Mouse (Mus musculus) liver, postnatal 0 days (tissue): Measurements from ENCODE around the gene Ufc1. TPM values are rescaled to one million over a fixed set of nuclear protein-coding genes. Genes with fewer than 3 reads are reported as not detected.
A peak's percentile ranks its signal among the peaks of the same experiment; 100 is the strongest.

ENCODE experiments used
- ATAC-seq: fragments of 200-750 bp; cut with Nextera tagmentation; 2 replicates; pipeline ENCODE4 v1.8.0; 2017; ENCODE audit warnings: mild to moderate bottlenecking, moderate library complexity
- DNase-seq: peaks from one replicate; pipeline ENCODE4 v3.0.0-alpha.2; 2016
- H3K27ac ChIP-seq: fragments of 300-500 bp; sonication (generic); 2 replicates; pipeline ENCODE4 v1.5.1; 2014; ENCODE audit warnings: antibody characterized with exemption, moderate library complexity, mild to moderate bottlenecking, low read depth
- H3K27me3 ChIP-seq: fragments of 300-500 bp; sonication (generic); 2 replicates; pipeline ENCODE4 v1.6.1; 2014; ENCODE audit warnings: low read length, control low read depth, mixed read lengths; ENCODE audit not compliant: insufficient read depth
- H3K36me3 ChIP-seq: fragments of 300-500 bp; sonication (generic); replicated peaks from 2 replicates; pipeline ENCODE4 v1.6.1; 2014; ENCODE audit warnings: mild to moderate bottlenecking, control low read depth, low read length, moderate library complexity, mixed read lengths; ENCODE audit not compliant: insufficient read depth
- H3K4me1 ChIP-seq: fragments of 300-500 bp; sonication (generic); 2 replicates; pipeline ENCODE4 v1.6.1; 2014; ENCODE audit warnings: antibody characterized with exemption, mild to moderate bottlenecking, control low read depth; ENCODE audit not compliant: insufficient read depth
- H3K4me2 ChIP-seq: fragments of 300-500 bp; sonication (generic); 2 replicates; pipeline ENCODE4 v1.6.1; 2014; ENCODE audit warnings: low read depth, mild to moderate bottlenecking, low read length, moderate library complexity, mixed read lengths
- H3K4me3 ChIP-seq: fragments of 300-500 bp; sonication (generic); 2 replicates; pipeline ENCODE4 v1.5.1; 2014; ENCODE audit warnings: low read depth, low read length
- H3K9ac ChIP-seq: fragments of 300-500 bp; sonication (generic); replicated peaks from 2 replicates; pipeline ENCODE4 v1.6.1; 2014; ENCODE audit warnings: mild to moderate bottlenecking, moderate library complexity
- H3K9me3 ChIP-seq: fragments of 300-500 bp; sonication (generic); 2 replicates; pipeline ENCODE4 v1.6.1; 2016; ENCODE audit warnings: mild to moderate bottlenecking, control low read depth, low read length, mixed read lengths
- CTCF ChIP-seq: sonication (generic); IDR thresholded peaks from 2 replicates; pipeline ENCODE4 v1.5.1; 2016; ENCODE audit warnings: antibody characterized with exemption, low read depth
- EP300 ChIP-seq: IDR thresholded peaks from 2 replicates; pipeline ENCODE4 v1.6.1; 2016; ENCODE audit warnings: antibody characterized with exemption, low read depth, mild to moderate bottlenecking
- WGBS: fragments of 180-500 bp; shearing (Covaris S2); extraction: QIAGEN DNeasy Blood & Tissue Kit; methylation state at CpG from one replicate; pipeline ENCODE4 v1.1.7; 2014; ENCODE audit not compliant: insufficient replicate concordance; 5-methylcytosine and 5-hydroxymethylcytosine counted together
- polyA plus RNA-seq: library from polyadenylated mRNA; unstranded; fragments of >200 nt; fragmentation: Nextera tagmentation; extraction: Ambion mirVana; gene quantifications from 2 replicates; pipeline ENCODE4 v1.2.1, GENCODE M21; 2015

The Ufc1 gene
- polyA plus RNA-seq, 1 experiment from 2014 or later: 59.6 TPM

DNA sequence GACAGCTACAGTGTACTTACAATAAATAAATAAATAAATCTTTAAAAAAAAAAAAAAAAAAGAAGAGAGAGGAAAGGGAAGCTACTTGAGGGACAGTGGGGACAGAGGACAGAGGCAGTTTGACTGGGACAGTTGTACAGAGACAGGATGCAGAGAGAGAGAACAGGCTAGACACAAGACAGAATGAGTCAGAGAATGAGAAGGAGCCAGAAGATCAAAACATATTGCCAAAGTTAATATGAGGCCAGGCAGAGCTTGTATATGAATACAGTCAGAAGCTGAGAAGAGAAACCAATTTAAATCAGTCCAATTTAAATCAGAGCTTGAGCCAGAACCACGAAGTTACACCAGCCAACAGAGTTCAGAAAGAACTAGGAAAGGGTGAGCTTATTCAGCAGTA, 26.5 kb downstream of the Ufc1 start:
- H3K4me3 ChIP-seq: no peak overlapping the region
- DNase-seq (no peak), ATAC-seq (no peak)
- peaks cover 5% of the 10 kb centered on the region for H3K36me3 ChIP-seq
- no peaks in the 10 kb centered on the region for H3K27me3 ChIP-seq
- H3K27ac ChIP-seq: no peak overlapping the region
- 57% methylated on average over 1 of the region's 1 CpGs for WGBS
- H3K4me1 ChIP-seq: peaks cover 21% of the 10 kb centered on the region
- no peak overlapping the region for H3K4me2 ChIP-seq
- no peak for TF ChIP-seq EP300
- no peak for TF ChIP-seq CTCF
- no peak overlapping the region for H3K9ac ChIP-seq
- H3K9me3 ChIP-seq: no peaks in the 10 kb centered on the region

DNA sequence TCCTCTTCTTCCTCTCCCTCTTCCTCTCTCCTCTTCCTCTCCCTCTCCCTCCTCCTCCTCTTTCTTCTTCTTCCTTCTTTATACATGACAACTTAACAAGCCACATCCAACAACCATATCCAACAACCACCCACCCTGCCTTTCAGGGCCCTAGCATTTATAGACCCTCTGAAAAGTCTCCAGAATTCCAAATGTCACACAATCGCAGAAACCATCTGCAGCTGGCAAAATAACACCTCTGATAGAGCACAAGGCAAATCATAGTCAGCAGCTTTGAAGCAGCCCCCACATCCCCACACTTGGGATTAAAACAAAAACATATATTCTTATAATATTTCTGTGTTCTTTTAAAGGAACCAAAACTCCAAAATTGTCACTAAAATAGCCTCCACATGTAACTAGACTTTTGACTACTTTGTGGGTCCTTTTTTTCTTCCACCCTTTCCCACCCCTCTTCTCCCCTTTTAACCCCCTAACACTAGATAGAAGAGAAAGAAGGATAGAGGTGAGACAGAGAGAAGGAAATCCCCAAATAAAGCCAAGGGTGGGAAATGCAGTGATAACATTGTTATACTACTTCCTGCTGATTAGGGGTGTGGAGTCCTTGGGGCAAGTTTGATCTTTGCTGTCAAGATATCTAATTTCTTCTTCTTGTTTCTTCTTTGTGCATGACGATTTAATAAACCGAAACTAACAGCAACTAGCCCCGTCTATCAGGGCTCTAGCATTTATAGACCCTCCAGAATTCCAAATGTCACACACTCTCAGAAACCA, 28.7 kb downstream of the Ufc1 start:
- Histone ChIP-seq H3K27me3 (no peaks in the 10 kb centered on the region), H3K9ac (no peak overlapping the region), H3K9me3 (no peaks in the 10 kb centered on the region), H3K4me1 (peaks cover 20% of the 10 kb centered on the region), H3K36me3 (no peaks in the 10 kb centered on the region), H3K27ac (no peak overlapping the region), H3K4me2 (no peak overlapping the region), H3K4me3 (no peak overlapping the region)
- ATAC-seq (no peak), DNase-seq (no peak)
- 43% methylated on average over 4 of the region's 4 CpGs for WGBS
- TF ChIP-seq EP300 (no peak), CTCF (no peak)

DNA sequence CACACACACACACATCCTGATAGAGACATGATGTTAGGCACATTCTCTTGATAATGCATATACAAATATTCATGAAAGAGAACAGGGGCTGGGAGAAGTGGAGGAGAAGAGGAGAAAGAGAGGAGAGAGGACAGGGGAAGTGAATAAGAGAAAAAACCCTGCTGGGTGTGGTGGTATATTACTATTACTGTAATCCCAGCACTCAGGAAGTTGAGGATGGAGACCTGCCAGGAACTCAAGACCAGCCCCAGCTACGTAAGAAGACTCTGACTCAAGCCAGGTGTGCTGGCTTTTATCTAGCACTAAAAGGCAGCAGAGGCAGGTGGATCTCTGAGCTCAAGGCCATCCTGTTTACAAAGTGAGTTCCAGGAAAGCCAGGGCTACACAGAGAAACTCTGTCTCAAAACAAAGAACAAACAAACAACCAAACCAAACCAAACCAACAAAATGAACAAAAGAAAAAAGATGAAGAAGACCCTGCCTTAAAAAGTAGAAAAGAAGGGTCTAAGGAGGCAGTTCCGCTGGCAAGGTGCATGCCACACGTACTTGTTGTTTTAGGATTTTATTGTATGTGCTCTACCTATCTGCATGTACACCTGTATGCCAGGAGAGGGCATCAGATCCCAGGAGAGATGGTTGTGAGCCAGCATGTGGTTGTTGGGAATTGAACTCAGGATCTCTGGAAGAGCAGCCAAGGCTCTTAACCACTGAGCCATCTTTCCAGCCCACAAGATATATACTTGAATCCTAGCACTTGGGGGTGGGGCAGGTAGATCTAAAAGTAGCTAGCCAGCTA, 31.0 kb downstream of the Ufc1 start:
- WGBS: 69% methylated on average over 3 of the region's 3 CpGs
- DNase-seq: no peak

DNA sequence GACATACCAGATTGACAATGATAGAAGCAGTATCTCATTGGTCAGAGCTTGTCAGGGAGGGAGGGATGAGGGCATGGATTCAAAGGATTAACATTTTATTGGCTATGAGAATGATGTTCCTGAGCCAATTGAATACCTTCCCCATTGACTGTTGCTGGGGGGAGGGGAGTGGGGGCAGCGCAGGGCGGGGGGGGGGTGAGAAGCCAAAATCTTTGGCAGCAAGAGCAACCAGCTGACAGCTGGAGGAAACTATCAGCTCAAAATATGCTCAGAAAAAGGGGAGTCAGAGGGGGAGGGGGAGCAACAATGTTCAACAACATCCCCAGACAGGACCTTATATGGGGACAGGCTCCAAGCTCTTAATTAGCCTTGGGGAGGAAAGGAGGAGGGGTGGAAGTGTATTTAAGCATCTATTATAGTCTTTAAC, 31.6 kb downstream of the Ufc1 start:
- H3K4me2 ChIP-seq: peak overlapping the region; percentile 51; the same call in 1 of the 2 replicates
- H3K27me3 ChIP-seq: 0 out of 2 replicates have a peak, but pooled peaks cover 3% of the 10 kb centered on the region
- ATAC-seq: peak; percentile 65

More for the DNA sequence above, 31.0 kb downstream of the Ufc1 start:
- H3K4me1 ChIP-seq: peaks cover 14% of the 10 kb centered on the region
- no peaks in the 10 kb centered on the region for H3K36me3 ChIP-seq
- no peaks in the 10 kb centered on the region for H3K9me3 ChIP-seq
- H3K27me3 ChIP-seq: 0 out of 2 replicates have a peak, but pooled peaks cover 3% of the 10 kb centered on the region
- no peak overlapping the region for H3K4me2 ChIP-seq
- 0 out of 2 replicates have a peak overlapping the region, but pooled peaks have one; percentile 2 for H3K27ac ChIP-seq
- H3K4me3 ChIP-seq: no peak overlapping the region
- H3K9ac ChIP-seq: no peak overlapping the region
- TF ChIP-seq EP300: no peak
- TF ChIP-seq CTCF: peak; percentile 67
- ATAC-seq: no peak

DNA sequence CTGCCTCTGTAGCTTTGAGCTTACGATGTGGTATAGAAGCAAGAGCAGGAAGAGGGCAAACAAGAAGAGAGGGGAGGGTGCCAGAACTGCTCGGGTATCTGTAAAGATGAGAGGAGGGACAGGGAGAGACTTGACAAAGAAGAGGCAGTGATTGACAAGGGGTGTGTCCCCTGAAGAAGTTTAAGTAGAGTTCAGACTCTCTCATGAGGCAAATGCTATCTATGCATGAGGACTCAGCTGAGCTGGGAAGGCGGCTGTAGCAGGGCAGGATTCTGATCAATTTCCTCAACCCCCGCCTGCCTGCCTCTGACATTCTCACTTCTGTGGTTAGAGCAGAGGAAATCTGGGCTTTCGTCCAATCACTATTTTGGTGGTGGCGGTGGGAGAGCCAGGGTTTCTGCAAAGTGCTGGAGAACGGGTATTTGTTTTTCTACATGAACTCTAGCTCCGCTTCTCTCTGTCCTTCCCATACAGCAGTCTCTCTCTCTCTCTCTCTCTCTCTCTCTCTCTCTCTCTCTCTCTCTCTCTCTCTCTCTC, 32.2 kb downstream of the Ufc1 start:
- ATAC-seq (peak; percentile 51), DNase-seq (no peak)
- TF ChIP-seq CTCF: no peak
- no peak for TF ChIP-seq EP300
- 0% methylated on average over 8 of the region's 8 CpGs for WGBS
- Histone ChIP-seq H3K4me3 (no peak overlapping the region), H3K27ac (peak overlapping the region; percentile 41), H3K4me2 (peak overlapping the region; percentile 51), H3K27me3 (0 out of 2 replicates have a peak, but pooled peaks cover 6% of the 10 kb centered on the region), H3K4me1 (peaks cover 14% of the 10 kb centered on the region), H3K9me3 (no peaks in the 10 kb centered on the region), H3K9ac (no peak overlapping the region; the same call in 1 of the 2 replicates), H3K36me3 (no peaks in the 10 kb centered on the region)

More for the DNA sequence above, 31.6 kb downstream of the Ufc1 start:
- Histone ChIP-seq H3K9me3 (no peaks in the 10 kb centered on the region), H3K4me3 (no peak overlapping the region), H3K27ac (0 out of 2 replicates have a peak overlapping the region, but pooled peaks have one; percentile 2), H3K9ac (no peak overlapping the region), H3K4me1 (peaks cover 14% of the 10 kb centered on the region), H3K36me3 (no peaks in the 10 kb centered on the region)
- 4% methylated on average over 2 of the region's 2 CpGs for WGBS
- no peak for TF ChIP-seq CTCF
- TF ChIP-seq EP300: no peak
- DNase-seq: no peak

DNA sequence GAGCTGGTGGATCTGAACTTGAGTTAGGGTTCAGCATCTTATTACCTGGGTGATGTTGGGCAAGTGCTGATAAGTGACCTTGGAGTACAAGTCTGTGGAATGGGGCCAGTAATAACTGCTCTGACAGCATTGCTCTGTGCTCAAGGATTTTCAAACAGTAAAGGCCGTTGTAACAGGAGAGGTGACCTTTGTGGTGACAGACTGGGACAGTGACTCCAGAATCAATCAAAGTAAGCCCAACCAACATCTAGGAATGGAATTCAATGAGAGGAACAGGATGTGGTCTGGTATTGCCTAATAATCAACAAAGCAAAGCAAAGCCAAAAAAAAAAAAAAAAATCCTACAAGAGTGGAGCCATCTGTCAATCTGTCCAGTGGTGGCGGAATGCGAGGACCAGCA, 34.5 kb downstream of the Ufc1 start:
- H3K4me2 ChIP-seq: no peak overlapping the region
- ATAC-seq: peak; percentile 45; the same call in 1 of the 2 replicates
- no peak for DNase-seq
- no peak overlapping the region for H3K27ac ChIP-seq
- peaks cover 14% of the 10 kb centered on the region for H3K4me1 ChIP-seq
- no peaks in the 10 kb centered on the region for H3K36me3 ChIP-seq
- no peak overlapping the region for H3K9ac ChIP-seq
- no peak for TF ChIP-seq EP300
- 0 out of 2 replicates have a peak, but pooled peaks cover 6% of the 10 kb centered on the region for H3K27me3 ChIP-seq
- WGBS: 26% methylated on average over 3 of the region's 3 CpGs
- no peak overlapping the region for H3K4me3 ChIP-seq
- H3K9me3 ChIP-seq: no peaks in the 10 kb centered on the region
